Mouse (Mus musculus) midbrain, postnatal 0 days (tissue): ENCODE results near the gene Cpox. TPM values are rescaled to one million over a fixed set of nuclear protein-coding genes. Genes with fewer than 3 reads are reported as not detected.

Experiments
- ATAC-seq: fragments of 200-750 bp; cut with Nextera tagmentation; 2 replicates; pipeline ENCODE4 v1.8.0; 2017; ENCODE audit warnings: moderate number of reproducible peaks, mild to moderate bottlenecking, moderate TSS enrichment, moderate library complexity; ENCODE audit not compliant: low FRiP score
- DNase-seq: peaks from one replicate; pipeline ENCODE4 v3.0.0-alpha.2; 2015; ENCODE audit warnings: low spot score
- H3K27ac ChIP-seq: fragments of 300-500 bp; sonication (generic); 2 replicates; pipeline ENCODE4 v1.5.1; 2014; ENCODE audit warnings: low read depth, mild to moderate bottlenecking, low read length, mixed read lengths
- H3K27me3 ChIP-seq: fragments of 300-500 bp; sonication (generic); 2 replicates; pipeline ENCODE4 v1.6.1; 2014; ENCODE audit warnings: low read length, control low read depth, mixed read lengths; ENCODE audit not compliant: insufficient read depth
- H3K36me3 ChIP-seq: fragments of 300-500 bp; sonication (generic); 2 replicates; pipeline ENCODE4 v1.6.1; 2014; ENCODE audit warnings: low read length, control low read depth, mixed read lengths; ENCODE audit not compliant: insufficient read depth
- H3K4me1 ChIP-seq: fragments of 300-500 bp; sonication (generic); 2 replicates; pipeline ENCODE4 v1.6.1; 2014; ENCODE audit warnings: mild to moderate bottlenecking, control low read depth, antibody characterized with exemption, low read length, mixed read lengths; ENCODE audit not compliant: insufficient read depth
- H3K4me2 ChIP-seq: fragments of 300-500 bp; sonication (generic); 2 replicates; pipeline ENCODE4 v1.6.1; 2014; ENCODE audit warnings: low read depth, mild to moderate bottlenecking, low read length, mixed read lengths; ENCODE audit not compliant: poor library complexity, severe bottlenecking
- H3K4me3 ChIP-seq: fragments of 300-500 bp; sonication (generic); 2 replicates; pipeline ENCODE4 v1.5.1; 2014; ENCODE audit warnings: low read depth, mild to moderate bottlenecking, low read length, moderate library complexity
- H3K9ac ChIP-seq: fragments of 300-500 bp; sonication (generic); replicated peaks from 2 replicates; pipeline ENCODE4 v1.6.1; 2014; ENCODE audit warnings: mild to moderate bottlenecking, low read length, moderate library complexity, mixed read lengths; ENCODE audit not compliant: poor library complexity, severe bottlenecking
- H3K9me3 ChIP-seq: fragments of 300-500 bp; sonication (generic); 2 replicates; pipeline ENCODE4 v1.6.1; 2016; ENCODE audit warnings: low read length, control low read depth
- CTCF ChIP-seq: IDR thresholded peaks from 2 replicates; pipeline ENCODE4 v1.5.1; 2016; ENCODE audit warnings: antibody characterized with exemption, mild to moderate bottlenecking
- WGBS: fragments of 180-500 bp; shearing (Covaris S2); extraction: QIAGEN DNeasy Blood & Tissue Kit; methylation state at CpG from one replicate; pipeline ENCODE4 v1.1.7; 2014; 5-methylcytosine and 5-hydroxymethylcytosine counted together
- polyA plus RNA-seq: library from polyadenylated mRNA; unstranded; fragments of >200 nt; fragmentation: Nextera tagmentation; extraction: Ambion mirVana; gene quantifications from 2 replicates; pipeline ENCODE4 v1.2.1, GENCODE M21; 2015
- total RNA-seq: library from RNA; depleted of rRNA; stranded (reverse); fragments of >200 nt; gene quantifications from 2 replicates; pipeline ENCODE4 v1.2.3, GENCODE M21; 2014

Cpox gene
- total and polyA plus RNA-seq, 2 experiments from 2014 or later = 12.4 to 14.9 TPM

GRCm38 (mm10) chr16:58628968-58629367 is 41.1 kb upstream of the Cpox start:
- TF ChIP-seq CTCF = no peak
- Histone ChIP-seq H3K4me1 (no peaks in the 10 kb centered on the region), H3K27me3 (no peaks in the 10 kb centered on the region), H3K4me2 (no peak overlapping the region), H3K9me3 (no peaks in the 10 kb centered on the region), H3K27ac (no peak overlapping the region), H3K36me3 (no peaks in the 10 kb centered on the region), H3K4me3 (no peak overlapping the region), H3K9ac (no peak overlapping the region)
- ATAC-seq (no peak), DNase-seq (no peak)
- WGBS = 96% methylated on average over 5 of the region's 5 CpGs

- Histone ChIP-seq H3K4me1 (no peaks in the 10 kb centered on the region), H3K9me3 (no peaks in the 10 kb centered on the region), H3K27ac (no peak overlapping the region), H3K36me3 (no peaks in the 10 kb centered on the region), H3K4me3 (no peak overlapping the region), H3K4me2 (no peak overlapping the region), H3K27me3 (no peaks in the 10 kb centered on the region), H3K9ac (no peak overlapping the region)
- WGBS = 62% methylated on average over 2 of the region's 2 CpGs
- DNase-seq (no peak), ATAC-seq (no peak)
- no peak for TF ChIP-seq CTCF
Measured at GRCm38 (mm10) chr16:58629736-58630135, 40.4 kb upstream of the Cpox start.

DNA sequence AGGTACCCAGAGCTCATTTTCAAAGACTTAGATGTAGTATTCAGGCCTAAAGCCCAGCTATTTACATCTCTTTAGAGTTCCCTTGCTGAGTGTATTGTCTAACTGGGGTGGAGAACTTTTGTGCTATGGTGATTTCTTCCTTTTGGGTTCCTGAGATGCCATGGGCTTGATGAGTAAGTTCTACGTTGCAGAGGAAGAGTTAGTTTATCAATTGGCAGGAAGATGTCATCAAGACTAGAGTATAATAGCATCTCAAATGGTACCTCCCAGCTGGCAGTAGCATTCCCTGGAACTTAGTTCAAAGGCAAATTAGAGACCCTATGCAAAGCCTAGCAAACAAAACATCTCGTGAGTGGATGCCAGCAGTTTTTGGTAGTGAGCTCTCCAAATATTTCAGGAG is 34.2 kb upstream of the Cpox start:
- Histone ChIP-seq H3K36me3 (no peaks in the 10 kb centered on the region), H3K4me1 (no peaks in the 10 kb centered on the region), H3K4me2 (no peak overlapping the region), H3K4me3 (no peak overlapping the region), H3K9ac (no peak overlapping the region), H3K27me3 (no peaks in the 10 kb centered on the region), H3K27ac (no peak overlapping the region), H3K9me3 (no peaks in the 10 kb centered on the region)
- WGBS = 61% methylated on average over 2 of the region's 2 CpGs
- no peak for TF ChIP-seq CTCF
- ATAC-seq (no peak), DNase-seq (no peak)

GRCm38 (mm10) chr16:58637448-58637847 is 32.6 kb upstream of the Cpox start:
- no peak for TF ChIP-seq CTCF
- H3K4me2 ChIP-seq = no peak overlapping the region
- H3K9ac ChIP-seq = no peak overlapping the region
- WGBS = 78% methylated on average over 4 of the region's 4 CpGs
- H3K9me3 ChIP-seq = no peaks in the 10 kb centered on the region
- no peak for DNase-seq
- no peak overlapping the region for H3K4me3 ChIP-seq
- H3K4me1 ChIP-seq = no peaks in the 10 kb centered on the region
- H3K27me3 ChIP-seq = no peaks in the 10 kb centered on the region
- H3K36me3 ChIP-seq = no peaks in the 10 kb centered on the region
- no peak for ATAC-seq
- H3K27ac ChIP-seq = no peak overlapping the region

DNA sequence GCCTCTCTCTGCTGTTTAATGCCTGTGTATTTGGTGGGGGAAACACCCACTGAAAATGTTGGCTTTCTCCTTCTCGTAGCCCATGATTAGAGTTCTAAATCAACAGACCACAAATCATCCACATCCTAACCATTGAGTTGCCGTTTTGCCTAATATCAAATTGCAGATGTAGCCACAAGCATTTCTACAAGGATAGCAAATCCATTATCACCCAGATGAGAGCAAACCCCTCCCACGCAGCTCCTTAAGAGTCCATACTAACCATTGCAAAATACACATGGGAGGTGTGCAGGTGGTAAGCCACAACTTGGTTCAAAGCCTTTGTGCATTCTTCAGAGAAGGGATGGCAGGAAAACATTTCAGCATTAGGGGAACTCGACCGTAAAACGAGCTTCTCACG is 32.1 kb upstream of the Cpox start:
- no peaks in the 10 kb centered on the region for H3K4me1 ChIP-seq
- H3K27me3 ChIP-seq = no peaks in the 10 kb centered on the region
- H3K4me2 ChIP-seq = no peak overlapping the region
- DNase-seq = no peak
- 81% methylated on average over 7 of the region's 7 CpGs for WGBS
- TF ChIP-seq CTCF = no peak
- no peaks in the 10 kb centered on the region for H3K9me3 ChIP-seq
- no peaks in the 10 kb centered on the region for H3K36me3 ChIP-seq
- ATAC-seq = no peak
- H3K9ac ChIP-seq = no peak overlapping the region
- H3K27ac ChIP-seq = no peak overlapping the region
- H3K4me3 ChIP-seq = no peak overlapping the region

- H3K4me2 ChIP-seq = no peak within 1 kb of the TSS
- no peak for ATAC-seq
- 88% methylated on average over 3 of the region's 3 CpGs for WGBS
Measured at GRCm38 (mm10) chr16:58638689-58639175, 31.4 kb upstream of the Cpox start, which contains the start of gene E330017A01Rik. Gene E330017A01Rik, minus strand, starts transcription at chr16:58638739.

More at GRCm38 (mm10) chr16:58638689-58639175, 31.4 kb upstream of the Cpox start, which contains the start of gene E330017A01Rik:
- Histone ChIP-seq H3K4me3 (no peak within 1 kb of the TSS), H3K9ac (no peak within 1 kb of the TSS), H3K27me3 (no peaks in the 10 kb centered on the region), H3K27ac (no peak within 1 kb of the TSS), H3K36me3 (no peaks in the 10 kb centered on the region), H3K4me1 (no peaks in the 10 kb centered on the region), H3K9me3 (no peaks in the 10 kb centered on the region)
- no peak for TF ChIP-seq CTCF
- no peak for DNase-seq
